Mouse (Mus musculus) heart, embryonic 10.5 days (tissue): ENCODE results near the gene Eif4g3. TPM values are rescaled to one million over a fixed set of nuclear protein-coding genes. Genes with fewer than 3 reads are reported as not detected.

Experiments used
- DNase-seq: peaks from one replicate; pipeline ENCODE4 v3.0.0-alpha.2; 2017; ENCODE audit warnings: low spot score
- H3K27ac ChIP-seq: fragments of 300-500 bp; sonication (generic); 2 replicates; pipeline ENCODE4 v1.5.1; 2016; ENCODE audit warnings: mild to moderate bottlenecking
- H3K27me3 ChIP-seq: fragments of 300-500 bp; sonication (generic); 2 replicates; pipeline ENCODE4 v1.6.1; 2016; ENCODE audit warnings: mild to moderate bottlenecking; ENCODE audit not compliant: poor library complexity, insufficient read depth, severe bottlenecking
- H3K36me3 ChIP-seq: fragments of 300-500 bp; sonication (generic); 2 replicates; pipeline ENCODE4 v1.6.1; 2016; ENCODE audit warnings: mild to moderate bottlenecking, moderate library complexity
- H3K4me1 ChIP-seq: fragments of 300-500 bp; sonication (generic); 2 replicates; pipeline ENCODE4 v1.6.1; 2016; ENCODE audit warnings: mild to moderate bottlenecking
- H3K4me3 ChIP-seq: fragments of 300-500 bp; sonication (generic); 2 replicates; pipeline ENCODE4 v1.5.1; 2016; ENCODE audit warnings: mild to moderate bottlenecking, moderate library complexity
- H3K9me3 ChIP-seq: fragments of 300-500 bp; sonication (generic); 2 replicates; pipeline ENCODE4 v1.6.1; 2016; ENCODE audit warnings: mild to moderate bottlenecking, moderate library complexity
- WGBS: fragments of 180-500 bp; shearing (Covaris S2); methylation state at CpG from one replicate; pipeline ENCODE4 v1.1.7; 2016; 5-methylcytosine and 5-hydroxymethylcytosine counted together
- polyA plus RNA-seq: library from polyadenylated mRNA; unstranded; fragments of >200 nt; fragmentation: Nextera tagmentation; extraction: Ambion mirVana; gene quantifications from 2 replicates; pipeline ENCODE4 v1.2.1, GENCODE M21; 2016

Eif4g3 gene
- polyA plus RNA-seq, 1 experiment from 2014 or later = 35.3 TPM

GRCm38 (mm10) chr4:138015966-138016365 is 23.1 kb downstream of the Eif4g3 start:
- Histone ChIP-seq H3K9me3 (no peaks in the 10 kb centered on the region), H3K27ac (no peak overlapping the region), H3K4me1 (peaks cover 14% of the 10 kb centered on the region), H3K36me3 (peaks cover 75% of the 10 kb centered on the region), H3K4me3 (no peak overlapping the region), H3K27me3 (no peaks in the 10 kb centered on the region)
- DNase-seq = no peak
- 68% methylated on average over 4 of the region's 4 CpGs for WGBS

DNA sequence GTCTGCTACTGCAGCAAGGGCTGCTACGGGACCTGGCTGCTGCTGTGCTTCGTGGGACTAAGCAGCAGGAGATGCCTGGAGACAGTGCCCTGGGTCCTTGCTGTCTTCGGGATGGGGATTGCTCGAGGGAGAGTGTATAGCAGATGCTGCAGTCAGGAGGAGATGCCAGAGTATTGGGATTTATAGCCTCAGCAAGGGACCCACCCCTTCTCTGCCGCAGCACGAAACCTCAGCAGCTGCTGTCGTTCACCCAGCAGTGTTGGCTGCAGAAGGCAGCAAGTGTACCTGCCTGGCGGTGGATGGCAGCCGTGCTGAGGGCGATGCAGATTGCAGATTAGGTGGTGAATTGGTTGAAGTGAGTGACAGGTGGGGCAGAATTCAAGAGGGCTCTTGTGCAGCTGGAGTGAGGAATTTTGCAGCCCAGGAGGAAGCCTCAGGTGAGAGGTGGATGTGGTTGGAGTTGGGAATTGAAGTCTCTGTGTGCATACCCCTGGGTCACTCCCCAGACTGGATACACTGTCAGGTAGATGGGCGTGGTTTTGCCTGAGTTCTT is 24.3 kb downstream of the Eif4g3 start:
- DNase-seq = no peak
- no peaks in the 10 kb centered on the region for H3K9me3 ChIP-seq
- H3K4me3 ChIP-seq = no peak overlapping the region
- H3K36me3 ChIP-seq = peaks cover 63% of the 10 kb centered on the region
- no peak overlapping the region for H3K27ac ChIP-seq
- WGBS = 85% methylated on average over 11 of the region's 11 CpGs
- H3K4me1 ChIP-seq = peaks cover 19% of the 10 kb centered on the region
- H3K27me3 ChIP-seq = no peaks in the 10 kb centered on the region

DNA sequence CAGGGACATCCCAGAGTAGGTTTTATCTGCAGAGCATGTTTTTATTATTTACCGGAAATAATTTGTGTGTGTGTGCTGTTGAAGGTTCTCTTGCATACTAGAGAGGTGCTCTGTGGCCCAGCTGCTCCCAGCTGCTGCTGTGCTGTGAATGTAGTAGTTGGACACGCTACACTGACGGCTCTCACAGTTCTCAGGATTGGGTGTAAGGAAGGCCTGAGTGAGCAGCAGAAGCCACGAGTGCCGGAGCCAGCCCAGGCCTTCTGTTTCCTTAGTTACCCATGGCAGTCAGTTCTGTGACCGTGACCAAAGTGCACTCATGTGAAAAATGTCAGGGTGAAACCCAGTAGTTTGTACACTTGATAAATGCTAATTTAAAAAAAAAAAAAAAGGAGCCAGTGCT is 25.2 kb downstream of the Eif4g3 start:
- H3K4me1 ChIP-seq = peaks cover 20% of the 10 kb centered on the region
- H3K36me3 ChIP-seq = peaks cover 55% of the 10 kb centered on the region
- DNase-seq = no peak
- H3K27ac ChIP-seq = no peak overlapping the region
- WGBS = 90% methylated on average over 6 of the region's 6 CpGs
- no peaks in the 10 kb centered on the region for H3K9me3 ChIP-seq
- H3K4me3 ChIP-seq = no peak overlapping the region
- H3K27me3 ChIP-seq = no peaks in the 10 kb centered on the region

DNA sequence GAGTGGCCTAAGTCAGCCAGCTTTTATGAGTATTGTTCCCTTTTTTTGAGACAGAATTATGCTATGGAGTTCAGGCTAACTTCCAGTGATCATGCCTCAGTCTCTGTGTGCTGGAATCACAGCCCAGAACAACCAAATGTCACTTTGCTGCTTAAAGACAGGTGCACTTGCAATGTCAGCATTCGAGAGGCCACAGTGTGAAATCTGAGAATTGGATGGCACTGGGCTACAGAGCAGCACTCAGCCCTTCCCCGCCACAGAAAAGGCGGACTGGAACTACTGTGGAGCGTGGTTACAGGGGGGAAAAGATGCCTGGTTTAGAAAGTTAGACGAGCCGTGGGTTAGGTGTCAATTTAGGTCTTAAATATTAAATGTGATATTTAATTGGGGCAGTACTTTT is 27.4 kb downstream of the Eif4g3 start:
- Histone ChIP-seq H3K4me1 (peaks cover 36% of the 10 kb centered on the region), H3K4me3 (no peak overlapping the region), H3K9me3 (no peaks in the 10 kb centered on the region), H3K36me3 (peaks cover 49% of the 10 kb centered on the region), H3K27me3 (no peaks in the 10 kb centered on the region), H3K27ac (no peak overlapping the region)
- no peak for DNase-seq
- WGBS = 79% methylated on average over 6 of the region's 6 CpGs

GRCm38 (mm10) chr4:138021651-138022050 is 28.8 kb downstream of the Eif4g3 start:
- no peak for DNase-seq
- H3K27ac ChIP-seq = no peak overlapping the region
- H3K4me1 ChIP-seq = peaks cover 36% of the 10 kb centered on the region
- WGBS = 92% methylated on average over 6 of the region's 6 CpGs
- no peaks in the 10 kb centered on the region for H3K9me3 ChIP-seq
- no peaks in the 10 kb centered on the region for H3K27me3 ChIP-seq
- peaks cover 50% of the 10 kb centered on the region for H3K36me3 ChIP-seq
- no peak overlapping the region for H3K4me3 ChIP-seq

DNA sequence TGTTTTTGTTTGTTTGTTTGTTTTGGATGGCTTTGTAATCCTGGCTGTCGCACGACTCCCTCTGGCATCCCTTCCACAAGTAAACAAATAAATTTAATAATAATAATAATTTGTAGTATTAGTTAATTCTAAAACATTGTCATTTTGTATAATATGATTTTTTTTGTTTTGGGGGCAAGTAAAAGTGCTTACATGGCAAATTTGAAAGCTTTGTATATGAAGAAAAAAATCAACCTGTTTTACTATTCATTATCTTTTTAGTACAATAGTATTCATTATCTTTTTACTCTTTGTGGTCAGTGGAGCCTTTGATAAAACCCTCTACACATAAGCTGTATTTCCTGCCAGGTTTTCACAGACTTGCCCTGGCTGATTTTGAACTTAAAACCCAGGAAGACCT is 29.9 kb downstream of the Eif4g3 start:
- Histone ChIP-seq H3K27ac (no peak overlapping the region), H3K36me3 (peaks cover 50% of the 10 kb centered on the region), H3K4me3 (no peak overlapping the region), H3K4me1 (peaks cover 40% of the 10 kb centered on the region), H3K9me3 (no peaks in the 10 kb centered on the region), H3K27me3 (no peaks in the 10 kb centered on the region)
- no peak for DNase-seq
- 89% methylated on average over 2 of the region's 2 CpGs for WGBS

- DNase-seq = no peak
- 51% methylated on average over 9 of the region's 9 CpGs for WGBS
- H3K9me3 ChIP-seq = no peaks in the 10 kb centered on the region
- no peaks in the 10 kb centered on the region for H3K27me3 ChIP-seq
- peaks cover 49% of the 10 kb centered on the region for H3K36me3 ChIP-seq
- H3K4me1 ChIP-seq = peaks cover 40% of the 10 kb centered on the region
- H3K27ac ChIP-seq = 0 out of 2 replicates have a peak overlapping the region, but pooled peaks have one; percentile 42
- no peak overlapping the region for H3K4me3 ChIP-seq
These were observed 30.7 kb downstream of the Eif4g3 start for GRCm38 (mm10) chr4:138023403-138024100.

- H3K4me1 ChIP-seq = peaks cover 11% of the 10 kb centered on the region
- no peak overlapping the region for H3K27ac ChIP-seq
- no peak overlapping the region for H3K4me3 ChIP-seq
- H3K27me3 ChIP-seq = no peaks in the 10 kb centered on the region
- peaks cover 84% of the 10 kb centered on the region for H3K36me3 ChIP-seq
- H3K9me3 ChIP-seq = no peaks in the 10 kb centered on the region
- DNase-seq = no peak
- 95% methylated on average over 6 of the region's 6 CpGs for WGBS
These were observed 36.3 kb downstream of the Eif4g3 start for GRCm38 (mm10) chr4:138029168-138029567.

DNA sequence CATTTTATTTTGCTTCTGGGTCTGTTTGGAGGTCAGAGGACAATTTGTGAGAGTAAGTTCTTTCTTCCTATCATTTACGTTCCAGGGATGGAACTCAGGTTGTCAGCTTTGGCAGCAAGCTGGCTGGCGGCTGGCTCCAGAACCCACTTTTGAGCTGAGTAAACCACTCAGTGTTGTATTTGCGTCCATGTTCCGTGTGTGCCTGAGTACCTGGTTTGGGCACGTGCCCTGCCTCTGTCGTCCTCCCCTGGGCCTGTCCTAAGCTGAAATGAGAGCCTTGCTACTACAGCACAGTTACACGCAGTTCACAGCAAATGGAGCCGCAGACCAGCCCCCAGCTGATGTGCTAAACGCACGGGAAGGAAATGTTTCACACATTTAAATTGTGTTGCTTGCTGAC is 39.0 kb downstream of the Eif4g3 start:
- Histone ChIP-seq H3K27ac (no peak overlapping the region), H3K9me3 (no peaks in the 10 kb centered on the region), H3K4me1 (peaks cover 16% of the 10 kb centered on the region; the same call in 1 of the 2 replicates), H3K27me3 (no peaks in the 10 kb centered on the region), H3K36me3 (peaks cover 74% of the 10 kb centered on the region), H3K4me3 (no peak overlapping the region)
- no peak for DNase-seq
- 95% methylated on average over 10 of the region's 10 CpGs for WGBS

GRCm38 (mm10) chr4:138033871-138034270 is 41.0 kb downstream of the Eif4g3 start:
- no peak overlapping the region for H3K4me3 ChIP-seq
- H3K27ac ChIP-seq = no peak overlapping the region
- peaks cover 31% of the 10 kb centered on the region for H3K4me1 ChIP-seq
- WGBS = 82% methylated on average over 4 of the region's 4 CpGs
- DNase-seq = no peak
- no peaks in the 10 kb centered on the region for H3K9me3 ChIP-seq
- no peaks in the 10 kb centered on the region for H3K27me3 ChIP-seq
- peaks cover 62% of the 10 kb centered on the region for H3K36me3 ChIP-seq

DNA sequence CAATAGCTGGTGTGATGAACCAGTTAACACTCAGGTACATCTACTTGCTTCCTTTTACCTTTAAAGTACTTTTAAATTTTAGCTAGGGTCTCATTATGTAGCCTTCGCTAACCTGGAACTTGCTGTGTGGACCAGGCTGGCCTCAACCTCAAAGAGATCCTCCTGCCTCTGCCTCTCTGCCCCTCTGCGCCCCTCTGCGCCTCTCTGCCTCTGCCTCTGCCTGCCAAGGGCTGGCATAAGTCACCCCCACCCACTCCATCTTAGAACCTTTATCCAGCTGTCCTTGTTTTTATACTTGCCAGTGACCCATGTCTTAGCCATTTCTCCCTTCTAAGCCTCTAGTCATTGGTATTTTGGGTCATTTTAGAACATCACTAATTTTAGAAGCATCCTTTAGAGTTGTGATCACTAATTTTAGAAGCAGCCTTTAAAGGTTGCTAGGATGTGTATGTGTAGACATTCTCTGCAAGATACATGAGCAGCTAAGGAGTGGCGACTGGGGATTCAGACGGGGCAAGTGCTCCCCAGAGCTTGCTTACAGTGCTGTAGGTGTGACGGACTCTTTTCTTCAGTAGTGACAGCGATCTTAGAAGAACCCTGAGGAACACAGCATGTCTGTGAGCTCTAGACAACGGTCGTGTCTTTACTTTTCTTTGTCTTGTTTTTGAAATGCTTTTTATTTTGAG is 42.8 kb downstream of the Eif4g3 start:
- 83% methylated on average over 9 of the region's 9 CpGs for WGBS

DNA sequence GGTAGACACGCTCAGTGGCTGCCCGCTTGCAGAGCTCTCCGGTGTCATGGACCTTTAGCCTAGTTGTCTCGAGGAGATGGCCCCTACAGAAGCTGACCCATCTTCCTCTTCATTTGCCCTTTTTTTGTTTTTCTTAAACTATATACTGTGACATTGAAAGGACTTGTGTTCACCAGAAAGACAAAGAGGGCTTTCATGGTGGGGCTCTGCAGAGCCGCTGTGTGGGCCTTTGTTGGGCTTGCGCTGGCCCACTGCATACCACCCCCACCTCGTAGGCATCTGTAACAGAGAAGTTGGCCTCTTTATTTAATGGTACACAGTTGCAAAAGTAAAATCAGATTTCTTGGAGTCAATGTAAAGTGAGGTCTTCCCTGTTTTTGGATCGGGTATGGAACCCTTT is 44.3 kb downstream of the Eif4g3 start:
- H3K9me3 ChIP-seq = no peaks in the 10 kb centered on the region
- peaks cover 45% of the 10 kb centered on the region for H3K4me1 ChIP-seq
- 77% methylated on average over 8 of the region's 8 CpGs for WGBS
- H3K27me3 ChIP-seq = no peaks in the 10 kb centered on the region
- H3K4me3 ChIP-seq = no peak overlapping the region
- DNase-seq = no peak
- H3K36me3 ChIP-seq = peaks cover 53% of the 10 kb centered on the region
- no peak overlapping the region for H3K27ac ChIP-seq

More for the DNA sequence above, 42.8 kb downstream of the Eif4g3 start:
- H3K27ac ChIP-seq = no peak overlapping the region
- H3K4me3 ChIP-seq = no peak overlapping the region
- H3K4me1 ChIP-seq = peaks cover 43% of the 10 kb centered on the region
- no peaks in the 10 kb centered on the region for H3K9me3 ChIP-seq
- H3K36me3 ChIP-seq = peaks cover 60% of the 10 kb centered on the region
- no peak for DNase-seq
- no peaks in the 10 kb centered on the region for H3K27me3 ChIP-seq

DNA sequence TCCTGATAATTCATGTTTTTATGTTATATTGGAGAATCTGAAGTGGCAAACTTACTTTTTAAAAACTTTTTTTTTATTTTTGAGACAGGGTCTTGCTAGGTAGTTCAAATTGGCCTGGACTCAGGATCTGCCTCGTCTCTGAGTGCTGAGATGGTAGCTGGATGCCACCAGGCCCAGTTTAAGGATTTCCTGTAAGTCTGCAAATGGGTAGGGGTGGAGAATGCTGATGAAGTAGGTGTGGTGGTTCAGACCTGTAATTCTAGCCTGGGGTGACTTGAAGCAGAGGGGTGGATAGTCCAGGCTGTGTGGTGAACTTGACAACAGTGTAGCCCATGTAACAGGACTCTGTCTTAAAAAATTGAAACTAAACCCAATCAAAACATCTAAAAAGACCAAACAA is 45.1 kb downstream of the Eif4g3 start:
- no peaks in the 10 kb centered on the region for H3K9me3 ChIP-seq
- H3K4me3 ChIP-seq = no peak overlapping the region
- no peaks in the 10 kb centered on the region for H3K27me3 ChIP-seq
- no peak overlapping the region for H3K27ac ChIP-seq
- 92% methylated on average over 1 of the region's 1 CpGs for WGBS
- peaks cover 52% of the 10 kb centered on the region for H3K36me3 ChIP-seq
- peaks cover 45% of the 10 kb centered on the region for H3K4me1 ChIP-seq
- DNase-seq = no peak
